Mouse (Mus musculus) cortical plate, adult 2 months (tissue): ENCODE measurements around the gene Ppm1l.
A peak's percentile ranks its signal among the peaks of the same experiment; 100 is the strongest.

ENCODE experiments used
- CTCF ChIP-seq: fragments of 200-500 bp; IDR thresholded peaks from 2 replicates; pipeline ENCODE4 v1.5.1; 2011; ENCODE audit warnings: mild to moderate bottlenecking, control low read depth, low read length; ENCODE audit not compliant: insufficient read depth; ENCODE audit errors: extremely low read depth
- POLR2A ChIP-seq: fragments of 200-500 bp; IDR thresholded peaks from 2 replicates; pipeline ENCODE4 v1.6.1; 2011; ENCODE audit warnings: mild to moderate bottlenecking, low read length, control low read depth; ENCODE audit not compliant: insufficient read depth; ENCODE audit errors: extremely low read depth

DNA sequence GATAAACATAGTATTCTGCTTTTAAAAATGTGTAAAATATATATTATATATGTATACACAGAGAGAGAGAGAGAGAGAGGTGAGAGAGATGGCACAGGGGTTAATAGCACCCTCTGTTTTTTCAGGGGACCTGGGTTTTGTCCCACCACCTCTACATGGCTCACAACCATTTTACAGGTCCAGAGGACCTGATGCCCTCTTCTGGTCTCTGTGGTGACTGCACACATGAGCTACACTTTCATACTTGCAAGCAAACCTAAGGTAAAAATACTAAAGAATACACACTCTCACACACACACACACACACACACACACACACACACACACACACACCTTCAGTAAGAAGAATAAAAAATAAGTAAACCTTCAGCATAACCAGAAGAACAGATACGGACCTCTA is 262.1 kb downstream of the Ppm1l start:
- TF ChIP-seq POLR2A (no peak), CTCF (0 out of 2 replicates have a peak, but pooled peaks have one; percentile 14)
